Mouse (Mus musculus): ENCODE results near the gene Snrk. TPM values are rescaled to one million over a fixed set of nuclear protein-coding genes. Genes with fewer than 3 reads are reported as not detected.

The Snrk gene
- polyA plus RNA-seq, 1 experiment from 2014 or later = 48.3 TPM

DNA sequence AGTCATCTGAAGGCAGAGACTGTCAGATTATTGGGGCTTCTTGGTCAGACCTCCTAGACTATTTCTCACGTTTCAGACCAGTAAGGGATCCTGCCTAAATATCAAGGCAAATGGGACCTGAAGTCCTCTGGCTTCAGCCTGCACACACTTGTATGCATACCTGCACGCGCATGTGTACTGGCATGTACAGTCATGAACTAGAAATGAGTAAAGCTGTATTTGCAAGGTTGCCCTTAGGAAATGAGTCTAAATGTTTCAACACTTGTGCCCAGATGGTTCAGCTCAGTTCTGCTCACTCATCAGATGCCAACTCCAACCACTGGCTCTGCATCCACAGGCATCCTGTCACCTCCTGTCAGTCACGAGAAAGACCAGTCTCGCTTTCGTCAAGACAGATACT, 6.6 kb upstream of the Snrk start:
- Histone ChIP-seq H3K4me1 (peaks cover 8% of the 10 kb centered on the region), H3K36me3 (no peaks in the 10 kb centered on the region), H3K9me3 (no peaks in the 10 kb centered on the region), H3K27me3 (no peaks in the 10 kb centered on the region), H3K9ac (no peak overlapping the region), H3K4me2 (replicated peaks) (no peak overlapping the region), H3K4me3 (no peak overlapping the region), H3K27ac (no peak overlapping the region; the same call in 1 of the 2 replicates)
- ATAC-seq (ENCODE audit: low FRiP score, low read depth) = no peak
- 75% methylated on average over 6 of the region's 6 CpGs for WGBS

DNA sequence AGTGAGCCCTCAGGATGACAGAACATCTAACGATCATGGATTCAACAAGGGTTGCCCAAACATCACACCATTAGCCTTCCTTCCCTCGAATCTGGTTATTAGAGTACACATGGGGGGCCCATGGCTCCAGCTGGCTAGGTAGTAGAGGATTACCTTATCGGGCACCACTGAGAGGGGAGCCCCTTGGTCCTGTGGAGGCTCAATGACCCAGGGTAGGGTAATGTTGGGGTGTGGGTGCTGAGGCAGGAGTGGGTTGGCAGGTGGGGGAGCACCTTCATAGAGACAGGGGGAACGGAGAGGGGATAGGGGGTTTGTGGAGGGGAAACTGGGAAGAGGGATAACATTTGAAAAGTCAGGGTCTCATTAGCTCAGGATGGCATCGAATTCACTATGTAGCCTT, 6.1 kb upstream of the Snrk start:
- no peak for ATAC-seq (ENCODE audit: low FRiP score, low read depth)
- Histone ChIP-seq H3K27ac (no peak overlapping the region), H3K4me3 (no peak overlapping the region), H3K36me3 (no peaks in the 10 kb centered on the region), H3K9me3 (no peaks in the 10 kb centered on the region), H3K27me3 (no peaks in the 10 kb centered on the region), H3K4me1 (peaks cover 8% of the 10 kb centered on the region), H3K9ac (no peak overlapping the region), H3K4me2 (replicated peaks) (no peak overlapping the region)
- whole genome bisulfite sequencing = 84% methylated on average over 5 of the region's 5 CpGs

DNA sequence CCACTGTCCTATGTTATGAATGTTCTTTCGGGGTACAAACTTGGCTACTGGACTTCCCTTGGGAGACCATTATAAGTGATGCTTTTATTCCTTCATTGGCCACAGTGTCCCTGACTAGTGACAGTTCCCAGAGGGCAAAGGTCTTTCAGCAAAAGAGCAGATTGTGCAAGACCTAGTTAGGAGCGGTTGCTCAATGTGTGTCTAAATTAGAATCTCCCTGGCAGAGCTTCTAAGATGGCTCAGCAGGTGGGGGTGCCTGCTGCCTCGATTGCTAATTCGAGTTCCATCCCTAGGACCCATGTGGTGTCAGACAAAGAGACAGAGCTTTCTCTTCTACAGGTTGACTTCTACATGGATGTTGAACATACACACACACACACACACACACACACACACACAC, 1.5 kb upstream of the Snrk start:
- ATAC-seq (ENCODE audit: low FRiP score, low read depth) = no peak
- WGBS = 67% methylated on average over 4 of the region's 4 CpGs
- no peak overlapping the region for H3K27ac ChIP-seq

DNA sequence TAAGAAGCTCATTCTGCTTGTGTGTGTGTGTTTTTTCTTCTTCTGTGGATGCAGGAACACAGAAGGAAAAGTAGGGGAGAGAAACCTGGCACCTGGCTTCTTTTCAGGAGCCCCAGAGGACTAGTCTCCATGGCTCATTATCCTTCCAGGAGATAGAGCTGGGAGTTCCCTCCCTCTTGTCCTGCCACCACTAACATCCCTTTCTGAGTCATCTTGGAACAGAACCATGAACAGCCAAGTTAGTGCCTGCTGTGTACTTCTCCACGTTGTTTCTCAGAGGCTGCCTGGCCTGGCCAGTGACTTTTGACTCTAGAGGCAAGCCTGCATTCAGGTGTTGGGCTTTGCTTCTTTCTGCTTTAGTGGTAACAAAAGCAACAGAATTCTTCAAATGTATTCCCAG, 707 bp upstream of the Snrk start:
- H3K4me1 ChIP-seq = peaks cover 10% of the 10 kb centered on the region
- H3K9ac ChIP-seq = no peak overlapping the region
- ATAC-seq (ENCODE audit: low FRiP score, low read depth) = no peak
- H3K36me3 ChIP-seq = no peaks in the 10 kb centered on the region
- no peak overlapping the region for H3K4me3 ChIP-seq
- no peaks in the 10 kb centered on the region for H3K9me3 ChIP-seq
- H3K27ac ChIP-seq = no peak overlapping the region
- H3K27me3 ChIP-seq = no peaks in the 10 kb centered on the region
- no peak overlapping the region for H3K4me2 ChIP-seq (replicated peaks)
- 63% methylated on average over 1 of the region's 1 CpGs for WGBS

More for the DNA sequence above, 1.5 kb upstream of the Snrk start:
- Histone ChIP-seq H3K9ac (no peak overlapping the region), H3K4me3 (no peak overlapping the region), H3K27me3 (no peaks in the 10 kb centered on the region), H3K4me2 (replicated peaks) (no peak overlapping the region), H3K4me1 (peaks cover 9% of the 10 kb centered on the region), H3K36me3 (no peaks in the 10 kb centered on the region), H3K9me3 (no peaks in the 10 kb centered on the region)

DNA sequence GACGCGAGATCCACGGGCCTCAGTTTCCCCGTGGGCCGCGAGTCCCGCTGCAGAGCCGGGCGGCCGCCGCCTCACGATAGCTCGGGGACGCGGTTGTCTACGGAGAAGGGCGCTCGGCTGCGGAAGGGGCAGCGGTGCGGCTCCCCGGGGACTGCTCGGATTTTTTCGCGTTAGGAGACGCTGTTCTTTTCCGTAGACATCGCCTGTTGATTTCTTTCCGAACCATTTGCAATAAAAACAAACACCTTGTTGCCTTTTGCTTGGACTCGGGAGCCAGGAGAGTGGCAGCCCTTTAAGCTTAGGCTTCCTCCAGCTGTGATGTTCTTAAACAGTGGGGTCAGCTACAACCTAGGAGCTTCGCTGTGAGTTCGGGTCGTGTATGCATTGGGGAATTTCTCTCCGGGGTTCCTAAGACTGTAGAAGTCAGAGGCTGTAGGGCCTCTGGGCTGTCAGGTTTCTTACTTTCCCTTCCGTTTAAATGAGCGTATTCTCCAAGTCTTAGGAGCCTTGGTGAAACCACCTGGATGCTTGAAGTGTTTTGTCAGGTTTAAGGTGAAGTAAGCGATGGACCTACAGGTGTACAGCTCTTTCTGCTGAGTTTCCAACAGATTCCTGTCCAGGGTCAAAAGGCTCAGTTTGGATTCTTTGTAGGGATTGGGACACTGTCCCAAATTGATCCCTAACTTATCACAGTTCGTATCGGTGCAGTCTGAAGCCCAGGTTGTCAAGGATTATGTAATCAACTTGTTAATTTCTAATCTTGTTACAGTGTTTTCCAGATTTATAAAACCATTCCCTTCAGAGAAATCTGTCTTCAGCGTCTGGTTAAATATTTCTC, 845 bp downstream of the Snrk start:
- ATAC-seq (ENCODE audit: low FRiP score, low read depth) = no peak
- peak overlapping the region; percentile 94 for H3K9ac ChIP-seq
- 5% methylated on average over 38 of the region's 40 CpGs for WGBS
- no peaks in the 10 kb centered on the region for H3K9me3 ChIP-seq
- peak overlapping the region; percentile 90 for H3K4me3 ChIP-seq
- H3K27ac ChIP-seq = peak overlapping the region; percentile 81
- H3K4me2 ChIP-seq (replicated peaks) = peak overlapping the region; percentile 89
- no peaks in the 10 kb centered on the region for H3K36me3 ChIP-seq
- peaks cover 14% of the 10 kb centered on the region for H3K4me1 ChIP-seq
- no peaks in the 10 kb centered on the region for H3K27me3 ChIP-seq

DNA sequence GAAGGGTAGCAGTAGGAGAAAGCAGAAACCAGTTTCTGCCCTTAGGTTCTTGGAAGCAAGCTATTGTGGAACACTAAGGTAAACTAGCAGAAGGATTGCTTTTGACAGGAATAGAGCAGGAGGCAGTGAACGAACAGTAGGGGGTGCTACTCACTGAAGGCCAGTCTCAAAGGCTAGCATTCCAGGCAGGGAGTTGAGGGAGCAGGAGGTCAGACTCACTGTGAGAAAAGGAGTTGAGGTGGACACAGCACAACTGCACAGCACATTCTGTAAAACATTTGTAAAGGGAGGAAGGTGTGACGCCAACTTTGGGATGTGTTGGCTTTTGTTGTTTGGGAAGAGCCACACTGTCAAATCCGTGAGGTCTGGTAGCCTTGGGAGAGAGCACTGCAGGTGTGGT, 3.0 kb downstream of the Snrk start:
- Histone ChIP-seq H3K4me3 (no peak overlapping the region), H3K36me3 (no peaks in the 10 kb centered on the region), H3K27ac (no peak overlapping the region), H3K9ac (no peak overlapping the region), H3K4me1 (peaks cover 17% of the 10 kb centered on the region), H3K4me2 (replicated peaks) (no peak overlapping the region), H3K27me3 (no peaks in the 10 kb centered on the region), H3K9me3 (no peaks in the 10 kb centered on the region)
- ATAC-seq (ENCODE audit: low FRiP score, low read depth) = no peak
- 46% methylated on average over 3 of the region's 3 CpGs for WGBS

DNA sequence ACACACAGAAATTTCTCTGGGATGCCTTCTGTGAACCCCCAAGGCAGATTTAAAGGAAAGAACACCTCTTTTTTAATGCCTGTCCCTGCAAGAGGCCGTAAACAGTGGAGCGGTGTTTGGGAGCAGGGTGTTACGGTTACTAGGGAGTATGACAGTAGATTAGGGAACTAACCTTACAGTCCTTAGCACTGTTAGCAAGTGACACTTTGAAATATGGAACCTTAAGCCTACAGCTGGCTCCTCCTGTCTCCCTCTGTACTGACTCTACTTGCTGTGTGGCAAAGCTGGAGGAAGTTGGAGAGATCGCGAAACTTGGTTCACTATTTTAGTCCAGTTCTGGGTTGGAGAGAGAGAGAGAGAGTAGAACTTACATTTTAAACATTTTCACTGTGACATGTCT, 5.0 kb downstream of the Snrk start:
- WGBS = 87% methylated on average over 5 of the region's 5 CpGs
- peaks cover 17% of the 10 kb centered on the region for H3K4me1 ChIP-seq
- no peaks in the 10 kb centered on the region for H3K36me3 ChIP-seq
- no peak for ATAC-seq (ENCODE audit: low FRiP score, low read depth)
- no peak overlapping the region for H3K4me2 ChIP-seq (replicated peaks)
- no peaks in the 10 kb centered on the region for H3K27me3 ChIP-seq
- no peaks in the 10 kb centered on the region for H3K9me3 ChIP-seq
- no peak overlapping the region for H3K9ac ChIP-seq
- no peak overlapping the region for H3K27ac ChIP-seq
- H3K4me3 ChIP-seq = no peak overlapping the region

DNA sequence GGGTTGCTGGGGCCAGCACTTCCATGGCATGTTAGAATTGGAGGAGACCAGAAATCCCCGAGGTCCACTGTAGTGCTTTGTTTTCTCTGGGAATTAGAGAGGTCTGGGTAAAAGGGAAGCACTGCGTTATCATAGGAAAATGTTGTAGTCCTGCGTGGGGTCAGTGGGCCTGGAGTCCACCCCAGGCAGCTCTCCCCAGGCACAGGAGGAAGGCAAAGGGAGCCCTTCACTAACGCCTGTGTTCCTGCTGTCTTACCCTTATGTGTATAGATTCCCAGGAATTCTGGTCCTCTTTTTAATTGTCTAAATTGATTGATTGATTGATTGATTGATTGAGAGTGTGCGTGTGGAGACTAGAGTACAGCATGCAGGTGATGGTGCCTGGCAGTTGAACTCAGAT, 6.1 kb downstream of the Snrk start:
- Histone ChIP-seq H3K36me3 (no peaks in the 10 kb centered on the region), H3K4me3 (no peak overlapping the region), H3K9me3 (no peaks in the 10 kb centered on the region), H3K9ac (no peak overlapping the region), H3K4me2 (replicated peaks) (no peak overlapping the region), H3K27ac (no peak overlapping the region), H3K4me1 (peaks cover 13% of the 10 kb centered on the region), H3K27me3 (no peaks in the 10 kb centered on the region)
- ATAC-seq (ENCODE audit: low FRiP score, low read depth) = no peak
- WGBS = 78% methylated on average over 5 of the region's 5 CpGs

DNA sequence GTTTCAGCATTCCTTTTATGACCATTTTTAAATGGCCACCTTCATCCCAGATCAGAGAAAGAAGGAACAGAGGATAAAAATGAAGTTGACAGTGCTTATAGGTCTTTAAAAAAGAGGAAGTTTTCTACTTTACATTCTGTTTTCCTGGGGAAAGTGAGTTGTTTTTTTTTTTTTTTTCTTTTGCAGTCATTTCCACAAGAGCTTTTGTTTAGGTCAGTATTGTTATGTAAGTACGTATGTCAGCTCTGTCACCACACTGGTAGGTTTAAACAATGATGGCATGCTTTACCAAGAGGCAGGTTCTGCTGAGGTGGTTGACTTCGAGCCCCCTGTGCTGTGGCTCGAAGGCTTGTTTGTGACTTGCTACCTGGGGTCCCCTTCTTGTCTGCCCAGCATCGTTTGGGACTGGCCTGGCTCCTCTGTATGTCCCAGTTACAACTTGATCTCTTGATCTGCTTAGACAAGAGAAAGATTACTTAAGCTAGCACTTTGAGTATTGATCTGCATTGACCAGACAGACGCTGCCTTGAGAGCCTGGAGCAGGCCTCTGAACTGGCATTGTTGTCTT, 8.7 kb downstream of the Snrk start:
- no peak overlapping the region for H3K27ac ChIP-seq
- 76% methylated on average over 5 of the region's 5 CpGs for WGBS
- no peak overlapping the region for H3K4me2 ChIP-seq (replicated peaks)
- H3K27me3 ChIP-seq = no peaks in the 10 kb centered on the region
- H3K36me3 ChIP-seq = no peaks in the 10 kb centered on the region
- no peaks in the 10 kb centered on the region for H3K9me3 ChIP-seq
- no peak overlapping the region for H3K9ac ChIP-seq
- peaks cover 15% of the 10 kb centered on the region; the same call in 1 of the 2 replicates for H3K4me1 ChIP-seq
- ATAC-seq (ENCODE audit: low FRiP score, low read depth) = no peak
- H3K4me3 ChIP-seq = no peak overlapping the region

DNA sequence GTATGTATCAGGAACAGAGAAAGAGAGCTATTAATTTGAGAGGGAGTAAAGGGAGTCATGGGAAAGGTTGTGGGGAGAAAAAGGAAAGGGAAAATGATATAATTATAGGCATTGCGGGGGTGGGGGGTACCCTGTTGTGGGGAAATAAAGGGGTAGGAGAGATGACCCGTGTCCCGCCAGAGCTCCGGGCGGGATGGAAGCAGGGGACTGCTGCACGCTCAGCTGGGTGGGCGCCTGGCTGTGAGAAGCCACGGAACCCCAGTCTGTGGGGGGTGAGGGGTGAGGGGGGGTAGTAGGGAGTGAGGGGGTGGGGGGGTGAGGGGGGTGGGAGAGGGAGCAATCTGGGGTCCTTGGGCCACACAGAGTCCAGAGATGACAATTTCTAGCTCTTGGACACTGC, 9.7 kb downstream of the Snrk start:
- Histone ChIP-seq H3K4me2 (replicated peaks) (no peak overlapping the region), H3K36me3 (no peaks in the 10 kb centered on the region), H3K9me3 (no peaks in the 10 kb centered on the region), H3K4me3 (no peak overlapping the region), H3K27me3 (no peaks in the 10 kb centered on the region), H3K4me1 (0 out of 2 replicates have a peak, but pooled peaks cover 15% of the 10 kb centered on the region), H3K9ac (no peak overlapping the region), H3K27ac (no peak overlapping the region)
- WGBS = 92% methylated on average over 7 of the region's 8 CpGs
- ATAC-seq (ENCODE audit: low FRiP score, low read depth) = no peak

DNA sequence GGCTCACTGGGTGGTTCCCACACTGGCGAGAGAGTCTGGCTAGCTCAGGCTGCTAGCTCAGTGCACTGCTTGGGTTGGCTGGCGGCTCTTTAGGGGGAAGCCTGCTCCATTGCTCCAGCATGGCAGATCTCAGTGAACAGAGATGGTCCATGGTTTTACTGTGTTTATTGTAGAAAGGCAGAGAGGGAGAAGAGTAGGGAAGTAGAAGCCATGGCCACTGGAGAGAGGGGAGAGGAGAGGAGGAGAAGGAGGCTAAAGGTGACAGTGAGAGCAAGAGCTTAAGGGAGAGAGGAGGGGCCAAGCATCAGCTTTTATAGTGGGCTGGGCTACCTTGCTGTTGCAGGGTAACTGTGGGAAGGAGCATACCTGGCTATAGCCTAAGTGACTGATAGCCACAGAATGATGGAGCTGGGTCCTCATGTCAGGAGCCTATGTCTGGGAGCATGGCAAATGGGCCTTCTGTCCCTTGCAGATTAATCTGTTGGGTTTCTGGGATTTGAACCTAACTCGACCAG, 10.3 kb downstream of the Snrk start:
- no peak overlapping the region for H3K9ac ChIP-seq
- H3K27me3 ChIP-seq = no peaks in the 10 kb centered on the region
- H3K36me3 ChIP-seq = 0 out of 2 replicates have a peak, but pooled peaks cover 2% of the 10 kb centered on the region
- 68% methylated on average over 3 of the region's 3 CpGs for WGBS
- no peak for ATAC-seq (ENCODE audit: low FRiP score, low read depth)
- H3K9me3 ChIP-seq = no peaks in the 10 kb centered on the region
- no peak overlapping the region for H3K4me3 ChIP-seq
- H3K4me2 ChIP-seq (replicated peaks) = no peak overlapping the region
- H3K4me1 ChIP-seq = 0 out of 2 replicates have a peak, but pooled peaks cover 12% of the 10 kb centered on the region
- no peak overlapping the region for H3K27ac ChIP-seq

DNA sequence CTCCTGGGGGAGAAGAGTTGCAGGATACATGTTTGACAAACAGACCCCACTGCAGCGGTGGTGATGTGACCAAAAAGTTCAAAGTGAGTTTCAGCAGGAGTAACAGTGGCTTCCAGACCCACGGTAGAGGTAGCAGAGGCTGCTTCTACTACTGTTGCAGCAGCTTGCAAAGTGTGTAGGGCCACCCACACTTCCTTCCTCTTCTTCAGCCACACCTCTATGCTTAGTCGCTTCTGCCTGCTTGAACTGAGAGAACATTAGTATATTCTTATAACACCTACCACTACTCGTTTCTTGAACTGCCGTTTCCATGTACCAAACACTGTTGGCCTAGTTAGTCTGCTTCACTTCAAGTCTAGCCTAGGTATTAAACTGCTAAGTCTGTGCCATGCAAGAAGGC, 11.6 kb downstream of the Snrk start:
- Histone ChIP-seq H3K36me3 (peaks cover 9% of the 10 kb centered on the region; the same call in 1 of the 2 replicates), H3K4me2 (replicated peaks) (no peak overlapping the region), H3K27me3 (no peaks in the 10 kb centered on the region), H3K9me3 (no peaks in the 10 kb centered on the region), H3K27ac (no peak overlapping the region), H3K4me1 (0 out of 2 replicates have a peak, but pooled peaks cover 12% of the 10 kb centered on the region), H3K9ac (no peak overlapping the region), H3K4me3 (no peak overlapping the region)
- 72% methylated on average over 5 of the region's 5 CpGs for WGBS
- no peak for ATAC-seq (ENCODE audit: low FRiP score, low read depth)

Measured in limb, embryonic 13.5 days (tissue).